Mouse (Mus musculus): ENCODE results near the gene Mrpl22.
"Not testable (repeated sequence)": the region's sequence is repeated elsewhere in the genome, so short reads cannot be mapped to it uniquely, and the experiment has no call there.

Gene Mrpl22

GRCm38 (mm10) chr11:58228021-58228420, 56.6 kb downstream of the Mrpl22 start:
- not testable (repeated sequence) for DNase-seq (ENCODE audit: low read depth)

Data from induced T-regulatory cell, adult 2 months (primary cell).